Mouse (Mus musculus) liver, postnatal 0 days (tissue): ENCODE data around the gene Vmn1r40.

Source experiments
- CTCF ChIP-seq: sonication (generic); IDR thresholded peaks from 2 replicates; pipeline ENCODE4 v1.5.1; 2016; ENCODE audit warnings: antibody characterized with exemption, low read depth
- EP300 ChIP-seq: IDR thresholded peaks from 2 replicates; pipeline ENCODE4 v1.6.1; 2016; ENCODE audit warnings: antibody characterized with exemption, low read depth, mild to moderate bottlenecking

DNA sequence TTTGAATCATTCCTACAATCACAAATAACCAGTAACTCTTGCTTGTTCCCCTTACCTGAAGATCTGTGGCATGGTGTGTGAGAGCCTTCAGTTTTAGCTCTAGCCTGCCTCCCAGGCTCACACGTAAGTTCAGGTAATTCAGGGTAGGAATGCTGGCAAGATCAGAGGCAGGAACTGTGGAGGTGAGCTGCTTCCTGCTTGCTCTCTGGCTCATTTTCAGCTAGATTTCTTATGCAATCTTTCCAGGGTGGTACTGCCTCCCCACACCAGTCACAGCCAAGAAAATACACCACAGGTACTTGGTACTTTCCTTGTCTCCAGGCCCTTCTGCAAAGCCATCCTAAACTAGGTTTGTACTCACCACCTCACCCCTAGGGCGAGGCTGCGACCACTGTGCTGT is 44.8 kb upstream of the Vmn1r40 start:
- TF ChIP-seq CTCF (no peak), EP300 (no peak)
